Mouse (Mus musculus) ovary, postnatal 36 days (tissue): ENCODE results near the gene Usp42.

Experiments
- DNase-seq: peaks from one replicate; pipeline ENCODE4 v3.0.0; 2022; ENCODE audit warnings: low spot score, mixed read lengths

Usp42 gene

DNA sequence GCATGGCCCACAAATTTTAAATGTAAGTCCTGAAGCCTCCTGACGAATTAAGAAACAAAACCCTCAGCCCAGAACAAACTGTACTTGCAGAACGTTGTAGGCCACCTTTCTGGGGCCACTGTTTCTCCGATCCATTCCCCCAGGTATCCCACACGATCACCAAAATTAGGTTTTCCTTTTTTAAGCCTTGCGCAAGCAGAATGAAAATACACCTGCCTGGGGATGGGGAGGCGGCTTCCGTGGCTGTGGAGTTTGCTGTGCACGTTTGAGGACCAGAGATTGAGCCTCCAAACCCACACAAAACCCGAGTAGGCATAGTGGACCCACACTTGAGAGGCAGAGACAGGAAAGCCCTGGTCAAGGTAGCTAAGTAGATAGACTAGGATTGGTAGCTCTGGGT is 41.7 kb downstream of the Usp42 start:
- DNase-seq = no peak

- DNase-seq = no peak
These were observed 44.5 kb downstream of the Usp42 start for GRCm38 (mm10) chr5:143687589-143687988.

GRCm38 (mm10) chr5:143686456-143686855 is 45.6 kb downstream of the Usp42 start:
- no peak for DNase-seq

- no peak for DNase-seq
These were observed 47.1 kb downstream of the Usp42 start for GRCm38 (mm10) chr5:143684911-143685390.

DNA sequence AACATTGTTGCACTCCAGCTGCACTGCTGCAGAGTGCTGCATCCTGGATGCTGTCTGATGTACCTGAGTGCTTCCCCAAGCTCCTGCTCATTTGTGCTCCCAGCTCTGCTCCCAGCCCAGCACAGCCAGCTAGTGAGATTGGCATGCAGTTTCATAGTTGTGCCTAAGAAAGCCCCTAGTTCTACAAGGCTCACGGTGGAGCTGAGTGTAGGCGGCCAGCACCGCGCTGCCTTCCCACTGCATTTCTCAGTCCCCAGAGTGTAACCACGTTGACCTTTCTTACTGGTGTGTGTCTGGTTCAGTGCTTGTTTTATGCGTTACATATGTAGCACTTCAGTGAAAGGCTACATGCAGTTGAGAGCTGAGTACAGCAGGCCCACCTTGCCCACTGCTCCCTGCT is 48.4 kb downstream of the Usp42 start:
- DNase-seq = no peak

- DNase-seq = no peak
These were observed 52.4 kb downstream of the Usp42 start for GRCm38 (mm10) chr5:143679654-143680053.

DNA sequence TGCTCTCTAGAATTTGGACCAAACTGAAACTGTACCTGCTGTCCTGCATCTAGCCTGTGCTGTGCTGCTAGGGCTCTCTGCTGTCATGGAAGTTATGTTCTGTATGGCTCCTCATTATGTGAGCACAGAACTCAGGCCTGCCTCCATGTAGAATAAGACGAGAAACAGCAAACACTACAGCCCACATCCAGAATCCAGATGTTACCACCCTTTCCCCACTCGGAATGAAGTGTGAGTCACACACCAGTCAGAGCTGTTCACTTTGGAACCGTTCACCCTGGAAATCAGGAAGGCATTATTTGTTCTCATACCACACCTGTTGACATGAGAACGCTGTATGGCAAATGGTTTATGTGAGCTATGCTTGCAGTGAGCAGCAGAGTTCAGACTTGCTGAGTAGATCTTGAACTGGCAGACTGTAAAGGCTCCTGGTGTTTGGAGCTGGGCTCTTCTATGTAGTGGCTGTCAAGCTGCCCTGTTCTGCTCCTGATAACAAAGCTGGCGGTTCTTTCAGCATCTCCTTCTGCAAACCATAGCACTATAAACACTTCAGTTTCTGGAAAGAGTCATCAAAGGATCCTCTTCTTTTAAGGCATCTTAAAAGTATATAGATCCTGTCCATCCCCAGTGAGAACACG is 53.3 kb downstream of the Usp42 start:
- DNase-seq = no peak

- no peak for DNase-seq
These were observed 54.7 kb downstream of the Usp42 start for GRCm38 (mm10) chr5:143677363-143677762.

DNA sequence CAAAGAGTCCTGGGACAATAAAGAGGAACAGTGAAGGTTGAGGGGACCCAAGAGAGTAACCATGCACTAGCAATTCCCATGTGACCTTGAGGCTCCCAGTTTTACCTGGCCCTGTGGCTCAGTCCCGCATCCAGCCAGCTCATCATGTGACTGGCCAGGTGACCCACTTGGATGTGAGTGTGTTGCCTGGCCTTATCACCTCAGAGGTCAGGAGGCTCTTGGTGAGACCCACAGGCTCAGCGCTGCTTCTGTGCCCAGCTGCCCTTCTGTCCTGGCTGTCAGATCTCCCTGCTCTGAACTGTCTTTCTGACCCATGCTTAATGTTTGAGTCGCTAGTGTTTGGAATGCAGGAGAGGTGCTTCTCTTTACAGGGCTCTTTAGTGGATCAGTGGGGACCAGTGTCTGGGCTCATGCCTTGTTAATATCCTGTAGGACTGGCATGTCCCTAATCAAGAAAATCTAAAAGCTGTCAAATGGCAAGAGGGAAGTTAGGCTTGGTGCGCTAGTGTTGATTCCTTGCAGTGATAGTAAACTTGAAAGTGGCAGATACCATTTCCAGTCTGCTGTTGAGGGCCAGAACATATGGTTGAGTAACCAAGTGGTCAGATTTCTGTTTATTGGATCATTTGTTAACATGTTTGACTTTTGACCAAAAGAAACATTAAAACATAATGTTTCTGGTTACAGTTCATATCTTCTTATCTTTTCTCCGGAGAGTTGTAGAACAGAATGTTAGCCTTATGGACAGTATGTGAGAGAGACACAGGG is 55.7 kb downstream of the Usp42 start:
- DNase-seq = no peak

DNA sequence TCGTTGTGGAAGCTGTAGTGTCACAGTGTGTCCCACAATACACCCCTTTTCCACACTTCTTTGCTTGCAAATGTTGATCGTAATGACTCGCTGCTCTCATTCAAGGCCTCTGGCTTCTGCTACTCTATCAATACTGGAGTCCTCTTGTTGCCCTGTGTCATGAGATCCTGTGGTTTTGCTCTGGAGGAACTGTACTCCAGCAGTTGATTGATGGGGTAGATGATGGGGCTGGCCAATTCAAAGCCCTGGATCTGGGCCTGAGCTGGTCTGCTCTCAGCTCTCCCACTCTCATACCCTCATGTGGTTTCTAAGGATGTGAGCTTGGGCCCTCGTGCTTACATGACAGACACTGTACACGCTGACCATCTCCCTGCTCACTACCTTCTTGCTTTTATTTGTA is 57.5 kb downstream of the Usp42 start:
- no peak for DNase-seq

DNA sequence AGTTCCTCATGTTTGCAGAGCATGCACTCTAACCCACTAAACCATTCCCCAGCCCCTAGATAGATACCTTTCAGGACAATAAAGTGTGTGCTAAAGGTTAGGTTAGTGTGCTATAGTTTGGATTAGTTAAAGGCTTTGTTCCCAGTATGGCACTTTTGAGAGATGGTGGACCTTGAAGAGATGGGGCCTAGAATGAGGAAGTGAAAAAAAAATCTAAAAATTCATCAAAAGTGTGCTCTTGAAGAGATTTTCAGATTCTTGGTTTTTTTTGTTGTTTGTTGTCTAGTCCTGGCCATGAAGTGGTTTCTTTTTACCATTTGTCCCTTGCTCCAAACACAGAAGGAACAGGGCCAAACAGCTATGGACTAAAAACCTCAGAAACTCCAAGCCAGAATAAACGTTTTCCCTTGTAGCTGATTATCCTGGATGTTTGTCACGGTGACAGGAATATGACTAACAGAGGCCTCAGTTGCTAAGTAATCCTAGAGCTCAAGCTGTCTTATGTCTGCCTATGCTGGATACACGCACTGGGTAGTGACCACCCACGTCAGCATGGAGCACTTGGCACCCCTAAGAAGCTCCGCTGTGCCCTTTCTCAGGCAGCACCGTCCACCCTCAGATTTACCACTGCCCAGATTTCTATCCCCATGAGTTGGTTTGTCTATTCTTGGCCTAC is 61.2 kb downstream of the Usp42 start:
- DNase-seq = no peak

GRCm38 (mm10) chr5:143669839-143670238 is 62.2 kb downstream of the Usp42 start:
- DNase-seq = no peak

- DNase-seq = no peak
These were observed 62.7 kb downstream of the Usp42 start for GRCm38 (mm10) chr5:143669393-143669792.

GRCm38 (mm10) chr5:143668884-143669283 is 63.2 kb downstream of the Usp42 start:
- no peak for DNase-seq

GRCm38 (mm10) chr5:143666015-143666414 is 66.1 kb downstream of the Usp42 start:
- DNase-seq = no peak

GRCm38 (mm10) chr5:143665561-143665960 is 66.5 kb downstream of the Usp42 start:
- no peak for DNase-seq

GRCm38 (mm10) chr5:143663074-143663687 is 68.9 kb downstream of the Usp42 start:
- DNase-seq = no peak
